Mouse (Mus musculus) liver, postnatal 0 days (tissue): ENCODE results near the gene Tbx21. TPM values are rescaled to one million over a fixed set of nuclear protein-coding genes. Genes with fewer than 3 reads are reported as not detected.

Experiments
- ATAC-seq: fragments of 200-750 bp; cut with Nextera tagmentation; 2 replicates; pipeline ENCODE4 v1.8.0; 2017; ENCODE audit warnings: mild to moderate bottlenecking, moderate library complexity
- DNase-seq: peaks from one replicate; pipeline ENCODE4 v3.0.0-alpha.2; 2016
- H3K27ac ChIP-seq: fragments of 300-500 bp; sonication (generic); 2 replicates; pipeline ENCODE4 v1.5.1; 2014; ENCODE audit warnings: antibody characterized with exemption, moderate library complexity, mild to moderate bottlenecking, low read depth
- H3K27me3 ChIP-seq: fragments of 300-500 bp; sonication (generic); 2 replicates; pipeline ENCODE4 v1.6.1; 2014; ENCODE audit warnings: low read length, control low read depth, mixed read lengths; ENCODE audit not compliant: insufficient read depth
- H3K36me3 ChIP-seq: fragments of 300-500 bp; sonication (generic); replicated peaks from 2 replicates; pipeline ENCODE4 v1.6.1; 2014; ENCODE audit warnings: mild to moderate bottlenecking, control low read depth, low read length, moderate library complexity, mixed read lengths; ENCODE audit not compliant: insufficient read depth
- H3K4me1 ChIP-seq: fragments of 300-500 bp; sonication (generic); 2 replicates; pipeline ENCODE4 v1.6.1; 2014; ENCODE audit warnings: antibody characterized with exemption, mild to moderate bottlenecking, control low read depth; ENCODE audit not compliant: insufficient read depth
- H3K4me2 ChIP-seq: fragments of 300-500 bp; sonication (generic); 2 replicates; pipeline ENCODE4 v1.6.1; 2014; ENCODE audit warnings: low read depth, mild to moderate bottlenecking, low read length, moderate library complexity, mixed read lengths
- H3K4me3 ChIP-seq: fragments of 300-500 bp; sonication (generic); 2 replicates; pipeline ENCODE4 v1.5.1; 2014; ENCODE audit warnings: low read depth, low read length
- H3K9ac ChIP-seq: fragments of 300-500 bp; sonication (generic); replicated peaks from 2 replicates; pipeline ENCODE4 v1.6.1; 2014; ENCODE audit warnings: mild to moderate bottlenecking, moderate library complexity
- H3K9me3 ChIP-seq: fragments of 300-500 bp; sonication (generic); 2 replicates; pipeline ENCODE4 v1.6.1; 2016; ENCODE audit warnings: mild to moderate bottlenecking, control low read depth, low read length, mixed read lengths
- CTCF ChIP-seq: sonication (generic); IDR thresholded peaks from 2 replicates; pipeline ENCODE4 v1.5.1; 2016; ENCODE audit warnings: antibody characterized with exemption, low read depth
- EP300 ChIP-seq: IDR thresholded peaks from 2 replicates; pipeline ENCODE4 v1.6.1; 2016; ENCODE audit warnings: antibody characterized with exemption, low read depth, mild to moderate bottlenecking
- WGBS: fragments of 180-500 bp; shearing (Covaris S2); extraction: QIAGEN DNeasy Blood & Tissue Kit; methylation state at CpG from one replicate; pipeline ENCODE4 v1.1.7; 2014; ENCODE audit not compliant: insufficient replicate concordance; 5-methylcytosine and 5-hydroxymethylcytosine counted together
- polyA plus RNA-seq: library from polyadenylated mRNA; unstranded; fragments of >200 nt; fragmentation: Nextera tagmentation; extraction: Ambion mirVana; gene quantifications from 2 replicates; pipeline ENCODE4 v1.2.1, GENCODE M21; 2015

Gene Tbx21
- polyA plus RNA-seq, 1 experiment from 2014 or later, result 0.27 TPM

- no peak for TF ChIP-seq EP300
- TF ChIP-seq CTCF, result no peak
- ATAC-seq, result no peak
Observed at GRCm38 (mm10) chr11:97069333-97069732, 45.8 kb downstream of the Tbx21 start.

GRCm38 (mm10) chr11:97066656-97067360, 48.3 kb downstream of the Tbx21 start:
- no peaks in the 10 kb centered on the region for H3K4me1 ChIP-seq
- ATAC-seq (no peak), DNase-seq (no peak)
- H3K27ac ChIP-seq, result no peak overlapping the region
- H3K27me3 ChIP-seq, result no peaks in the 10 kb centered on the region
- 0 out of 2 replicates have a peak, but pooled peaks cover 19% of the 10 kb centered on the region for H3K36me3 ChIP-seq
- TF ChIP-seq CTCF, result no peak
- TF ChIP-seq EP300, result no peak
- H3K9me3 ChIP-seq, result no peaks in the 10 kb centered on the region
- WGBS, result 75% methylated on average over 22 of the region's 22 CpGs
- H3K4me3 ChIP-seq, result no peak overlapping the region
- H3K4me2 ChIP-seq, result no peak overlapping the region
- no peak overlapping the region for H3K9ac ChIP-seq

More at GRCm38 (mm10) chr11:97069333-97069732, 45.8 kb downstream of the Tbx21 start:
- 0 out of 2 replicates have a peak, but pooled peaks cover 15% of the 10 kb centered on the region for H3K36me3 ChIP-seq
- H3K4me2 ChIP-seq, result no peak overlapping the region
- H3K27ac ChIP-seq, result no peak overlapping the region
- WGBS, result 74% methylated on average over 1 of the region's 1 CpGs
- H3K9me3 ChIP-seq, result no peaks in the 10 kb centered on the region
- DNase-seq, result no peak
- H3K4me3 ChIP-seq, result no peak overlapping the region
- H3K27me3 ChIP-seq, result no peaks in the 10 kb centered on the region
- H3K4me1 ChIP-seq, result no peaks in the 10 kb centered on the region
- H3K9ac ChIP-seq, result no peak overlapping the region

GRCm38 (mm10) chr11:97065538-97066295, 49.4 kb downstream of the Tbx21 start:
- TF ChIP-seq EP300 (no peak), CTCF (no peak)
- ATAC-seq, result no peak
- Histone ChIP-seq H3K4me1 (no peaks in the 10 kb centered on the region), H3K4me3 (no peak overlapping the region), H3K9ac (no peak overlapping the region), H3K27ac (no peak overlapping the region), H3K36me3 (peaks cover 23% of the 10 kb centered on the region; the same call in 1 of the 2 replicates), H3K4me2 (no peak overlapping the region), H3K9me3 (no peaks in the 10 kb centered on the region), H3K27me3 (no peaks in the 10 kb centered on the region)
- no peak for DNase-seq
- 84% methylated on average over 12 of the region's 12 CpGs for WGBS

GRCm38 (mm10) chr11:97063921-97064295, 51.2 kb downstream of the Tbx21 start:
- DNase-seq (no peak), ATAC-seq (no peak)
- no peak overlapping the region for H3K4me3 ChIP-seq
- H3K4me2 ChIP-seq, result no peak overlapping the region
- peaks cover 29% of the 10 kb centered on the region for H3K36me3 ChIP-seq
- no peak overlapping the region for H3K27ac ChIP-seq
- TF ChIP-seq EP300, result no peak
- peak; percentile 45 for TF ChIP-seq CTCF
- no peaks in the 10 kb centered on the region for H3K4me1 ChIP-seq
- H3K27me3 ChIP-seq, result no peaks in the 10 kb centered on the region
- no peak overlapping the region for H3K9ac ChIP-seq
- 85% methylated on average over 3 of the region's 3 CpGs for WGBS
- H3K9me3 ChIP-seq, result no peaks in the 10 kb centered on the region

- H3K36me3 ChIP-seq, result peaks cover 28% of the 10 kb centered on the region
- 50% methylated on average over 9 of the region's 9 CpGs for WGBS
Observed at GRCm38 (mm10) chr11:97063274-97063920, 51.7 kb downstream of the Tbx21 start.

DNA sequence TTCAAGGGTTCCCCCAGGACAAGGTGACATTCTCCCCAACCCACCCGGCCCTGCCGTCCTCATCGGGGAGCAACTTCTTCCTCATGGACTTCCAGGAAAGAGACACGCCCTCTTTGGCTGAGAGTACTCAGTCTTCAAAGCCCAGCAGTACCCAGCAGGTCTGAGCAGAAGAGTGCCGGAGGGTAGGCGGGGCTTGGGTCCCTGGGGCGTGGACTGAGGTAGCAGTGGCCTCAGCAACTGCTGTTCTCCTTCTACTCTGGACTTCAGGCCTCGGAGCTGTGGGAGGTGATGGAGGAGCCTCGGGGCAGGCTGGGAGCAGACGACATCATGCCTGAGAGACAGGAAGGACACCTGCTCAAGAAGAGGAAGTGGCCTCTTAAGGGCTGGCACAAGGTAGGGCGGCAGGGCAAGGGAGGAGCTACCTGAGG, 62.9 kb downstream of the Tbx21 start:
- H3K9ac ChIP-seq, result no peak overlapping the region

More at GRCm38 (mm10) chr11:97063274-97063920, 51.7 kb downstream of the Tbx21 start:
- ATAC-seq (no peak), DNase-seq (no peak)
- Histone ChIP-seq H3K9ac (no peak overlapping the region), H3K4me1 (no peaks in the 10 kb centered on the region), H3K4me3 (no peak overlapping the region), H3K9me3 (no peaks in the 10 kb centered on the region), H3K27ac (no peak overlapping the region), H3K27me3 (no peaks in the 10 kb centered on the region), H3K4me2 (no peak overlapping the region)
- TF ChIP-seq EP300, result no peak
- no peak for TF ChIP-seq CTCF

More for the DNA sequence above, 62.9 kb downstream of the Tbx21 start:
- WGBS, result 20% methylated on average over 10 of the region's 11 CpGs
- H3K9me3 ChIP-seq, result no peaks in the 10 kb centered on the region
- ATAC-seq (peak; percentile 54), DNase-seq (peak; percentile 66)
- H3K4me1 ChIP-seq, result peaks cover 22% of the 10 kb centered on the region
- H3K4me2 ChIP-seq, result peak overlapping the region; percentile 73
- no peak overlapping the region for H3K27ac ChIP-seq
- TF ChIP-seq CTCF (no peak), EP300 (no peak)
- H3K36me3 ChIP-seq, result peaks cover 37% of the 10 kb centered on the region
- no peaks in the 10 kb centered on the region for H3K27me3 ChIP-seq
- H3K4me3 ChIP-seq, result peak overlapping the region; percentile 67; the same call in 1 of the 2 replicates
